Mouse (Mus musculus): Measurements from ENCODE around the gene Pitpna. TPM values are rescaled to one million over a fixed set of nuclear protein-coding genes. Genes with fewer than 3 reads are reported as not detected.

The Pitpna gene
- polyA plus RNA-seq, 1 experiment from 2014 or later, result 161 TPM

GRCm38 (mm10) chr11:75572301-75572791, 15.6 kb upstream of the Pitpna start:
- no peak for ATAC-seq
- Histone ChIP-seq H3K4me2 (replicated peaks; ENCODE audit: low read depth) (no peak overlapping the region), H3K27me3 (replicated peaks; ENCODE audit: control insufficient read depth, insufficient read depth, low read length) (no peaks in the 10 kb centered on the region), H3K36me3 (ENCODE audit: control insufficient read depth, insufficient read depth) (no peaks in the 10 kb centered on the region; the same call in 1 of the 2 replicates), H3K27ac (ENCODE audit: low read depth, low read length) (peak overlapping the region; percentile 6; the same call in 1 of the 2 replicates), H3K9me3 (ENCODE audit: control insufficient read depth) (no peaks in the 10 kb centered on the region), H3K4me1 (replicated peaks; ENCODE audit: control insufficient read depth, insufficient read depth, low read length) (peaks cover 9% of the 10 kb centered on the region), H3K9ac (ENCODE audit: low read depth, low read length) (peak overlapping the region; percentile 22; the same call in 1 of the 2 replicates), H3K4me3 (ENCODE audit: low read depth, low read length) (no peak overlapping the region)
- 20% methylated on average over 10 of the region's 10 CpGs for WGBS
- TF ChIP-seq CTCF (IDR thresholded peaks at IDR 0.05; ENCODE audit: low read depth), result no peak

- Histone ChIP-seq H3K9ac (ENCODE audit: low read depth, low read length) (peak overlapping the region; percentile 22; the same call in 1 of the 2 replicates), H3K4me1 (replicated peaks; ENCODE audit: control insufficient read depth, insufficient read depth, low read length) (peaks cover 9% of the 10 kb centered on the region), H3K36me3 (ENCODE audit: control insufficient read depth, insufficient read depth) (no peaks in the 10 kb centered on the region; the same call in 1 of the 2 replicates), H3K4me2 (replicated peaks; ENCODE audit: low read depth) (no peak overlapping the region), H3K9me3 (ENCODE audit: control insufficient read depth) (no peaks in the 10 kb centered on the region), H3K27me3 (replicated peaks; ENCODE audit: control insufficient read depth, insufficient read depth, low read length) (no peaks in the 10 kb centered on the region), H3K27ac (ENCODE audit: low read depth, low read length) (peak overlapping the region; percentile 6; the same call in 1 of the 2 replicates), H3K4me3 (ENCODE audit: low read depth, low read length) (no peak overlapping the region)
- ATAC-seq, result peak; percentile 67
- TF ChIP-seq CTCF (IDR thresholded peaks at IDR 0.05; ENCODE audit: low read depth), result peak; percentile 96
- WGBS, result 4% methylated on average over 12 of the region's 12 CpGs
Measured at GRCm38 (mm10) chr11:75572854-75573650, 14.8 kb upstream of the Pitpna start.

- H3K27me3 ChIP-seq (replicated peaks; ENCODE audit: control insufficient read depth, insufficient read depth, low read length), result no peaks in the 10 kb centered on the region
- 91% methylated on average over 5 of the region's 5 CpGs for WGBS
- no peak overlapping the region for H3K4me2 ChIP-seq (replicated peaks; ENCODE audit: low read depth)
- no peaks in the 10 kb centered on the region; the same call in 1 of the 2 replicates for H3K36me3 ChIP-seq (ENCODE audit: control insufficient read depth, insufficient read depth)
- ATAC-seq, result no peak
- H3K27ac ChIP-seq (ENCODE audit: low read depth, low read length), result no peak overlapping the region
- H3K9ac ChIP-seq (ENCODE audit: low read depth, low read length), result no peak overlapping the region
- no peak overlapping the region for H3K4me3 ChIP-seq (ENCODE audit: low read depth, low read length)
- no peaks in the 10 kb centered on the region for H3K9me3 ChIP-seq (ENCODE audit: control insufficient read depth)
- no peak for TF ChIP-seq CTCF (IDR thresholded peaks at IDR 0.05; ENCODE audit: low read depth)
- H3K4me1 ChIP-seq (replicated peaks; ENCODE audit: control insufficient read depth, insufficient read depth, low read length), result peaks cover 9% of the 10 kb centered on the region
Measured at GRCm38 (mm10) chr11:75574378-75575123, 13.3 kb upstream of the Pitpna start.

GRCm38 (mm10) chr11:75575560-75576123, 12.3 kb upstream of the Pitpna start:
- H3K9ac ChIP-seq (ENCODE audit: low read depth, low read length), result no peak overlapping the region
- no peak for ATAC-seq
- WGBS, result 82% methylated on average over 9 of the region's 9 CpGs
- no peak overlapping the region for H3K4me2 ChIP-seq (replicated peaks; ENCODE audit: low read depth)
- no peak for TF ChIP-seq CTCF (IDR thresholded peaks at IDR 0.05; ENCODE audit: low read depth)
- no peaks in the 10 kb centered on the region for H3K9me3 ChIP-seq (ENCODE audit: control insufficient read depth)
- H3K4me3 ChIP-seq (ENCODE audit: low read depth, low read length), result no peak overlapping the region
- no peaks in the 10 kb centered on the region for H3K27me3 ChIP-seq (replicated peaks; ENCODE audit: control insufficient read depth, insufficient read depth, low read length)
- peaks cover 9% of the 10 kb centered on the region for H3K4me1 ChIP-seq (replicated peaks; ENCODE audit: control insufficient read depth, insufficient read depth, low read length)
- H3K27ac ChIP-seq (ENCODE audit: low read depth, low read length), result 0 out of 2 replicates have a peak overlapping the region, but pooled peaks have one; percentile 28
- H3K36me3 ChIP-seq (ENCODE audit: control insufficient read depth, insufficient read depth), result no peaks in the 10 kb centered on the region; the same call in 1 of the 2 replicates

GRCm38 (mm10) chr11:75578609-75579008, 9.3 kb upstream of the Pitpna start:
- no peak for ATAC-seq
- H3K27me3 ChIP-seq (replicated peaks; ENCODE audit: control insufficient read depth, insufficient read depth, low read length), result no peaks in the 10 kb centered on the region
- TF ChIP-seq CTCF (IDR thresholded peaks at IDR 0.05; ENCODE audit: low read depth), result no peak
- no peak overlapping the region for H3K27ac ChIP-seq (ENCODE audit: low read depth, low read length)
- WGBS, result 84% methylated on average over 5 of the region's 5 CpGs
- H3K4me2 ChIP-seq (replicated peaks; ENCODE audit: low read depth), result no peak overlapping the region
- no peak overlapping the region for H3K4me3 ChIP-seq (ENCODE audit: low read depth, low read length)
- no peaks in the 10 kb centered on the region for H3K4me1 ChIP-seq (replicated peaks; ENCODE audit: control insufficient read depth, insufficient read depth, low read length)
- H3K9me3 ChIP-seq (ENCODE audit: control insufficient read depth), result no peaks in the 10 kb centered on the region
- H3K9ac ChIP-seq (ENCODE audit: low read depth, low read length), result no peak overlapping the region
- H3K36me3 ChIP-seq (ENCODE audit: control insufficient read depth, insufficient read depth), result no peaks in the 10 kb centered on the region

Measured in intestine, postnatal 0 days (tissue).